Mouse (Mus musculus) small intestine, adult 10 weeks (tissue): ENCODE measurements around the gene Frem3. TPM values are rescaled to one million over a fixed set of nuclear protein-coding genes. Genes with fewer than 3 reads are reported as not detected.

Source experiments
- polyA plus RNA-seq: library from polyadenylated mRNA; stranded (reverse); fragments of 350-450 nt; fragmentation: Illumina TruSeq; extraction: RNeasy Lipid Tissue Mini Kit (QIAGEN cat#74804); gene quantifications from one replicate; pipeline ENCODE4 v1.2.3, GENCODE M21; 2014; ENCODE audit warnings: low replicate concordance

Frem3 gene
- not detected for polyA plus RNA-seq

DNA sequence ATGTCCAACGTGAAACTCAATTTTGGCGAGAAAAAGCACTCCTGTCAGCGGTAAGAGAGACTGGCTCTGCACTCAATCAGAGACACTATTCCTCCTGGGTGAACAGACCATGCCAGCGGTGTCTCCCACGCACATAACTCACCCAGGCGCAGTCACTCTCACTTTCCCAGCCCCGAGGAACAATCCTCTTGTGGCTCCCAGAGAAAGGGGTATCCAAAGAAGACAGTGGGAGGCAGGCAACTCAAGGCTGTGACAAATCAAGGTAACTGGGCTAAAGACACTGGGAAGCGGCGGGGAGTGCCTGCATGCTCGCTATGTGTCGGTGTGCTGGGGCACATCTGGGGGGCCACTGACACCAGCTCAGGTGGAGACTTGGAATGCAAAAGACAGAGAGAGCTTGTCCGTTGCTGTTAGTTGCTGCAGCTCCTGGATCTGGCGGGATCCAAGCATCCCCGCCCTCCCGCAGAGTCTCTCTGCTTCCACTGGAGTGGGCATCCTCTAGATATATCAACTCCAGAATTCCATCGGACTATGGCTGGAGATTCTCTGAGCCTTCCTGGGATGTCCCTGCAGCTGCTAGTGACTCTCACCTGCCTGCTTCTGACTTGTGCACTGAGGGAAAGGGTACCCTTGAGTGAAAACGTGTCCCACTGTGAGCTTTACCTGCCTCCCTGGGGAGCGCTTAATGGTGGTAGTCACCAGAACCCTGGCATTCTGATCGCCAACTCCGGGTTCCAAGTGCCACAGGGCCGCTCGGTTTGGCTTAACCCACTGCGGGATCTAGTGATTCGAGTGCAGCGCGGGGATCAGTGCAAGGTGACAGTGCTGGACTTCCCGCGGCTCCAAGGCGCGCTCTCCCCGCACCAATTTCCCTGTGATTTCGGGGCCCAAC, at the start of gene Frem3:
Frem3 (plus strand) TSS at position 532 of the 892 bp plus-strand sequence.

DNA sequence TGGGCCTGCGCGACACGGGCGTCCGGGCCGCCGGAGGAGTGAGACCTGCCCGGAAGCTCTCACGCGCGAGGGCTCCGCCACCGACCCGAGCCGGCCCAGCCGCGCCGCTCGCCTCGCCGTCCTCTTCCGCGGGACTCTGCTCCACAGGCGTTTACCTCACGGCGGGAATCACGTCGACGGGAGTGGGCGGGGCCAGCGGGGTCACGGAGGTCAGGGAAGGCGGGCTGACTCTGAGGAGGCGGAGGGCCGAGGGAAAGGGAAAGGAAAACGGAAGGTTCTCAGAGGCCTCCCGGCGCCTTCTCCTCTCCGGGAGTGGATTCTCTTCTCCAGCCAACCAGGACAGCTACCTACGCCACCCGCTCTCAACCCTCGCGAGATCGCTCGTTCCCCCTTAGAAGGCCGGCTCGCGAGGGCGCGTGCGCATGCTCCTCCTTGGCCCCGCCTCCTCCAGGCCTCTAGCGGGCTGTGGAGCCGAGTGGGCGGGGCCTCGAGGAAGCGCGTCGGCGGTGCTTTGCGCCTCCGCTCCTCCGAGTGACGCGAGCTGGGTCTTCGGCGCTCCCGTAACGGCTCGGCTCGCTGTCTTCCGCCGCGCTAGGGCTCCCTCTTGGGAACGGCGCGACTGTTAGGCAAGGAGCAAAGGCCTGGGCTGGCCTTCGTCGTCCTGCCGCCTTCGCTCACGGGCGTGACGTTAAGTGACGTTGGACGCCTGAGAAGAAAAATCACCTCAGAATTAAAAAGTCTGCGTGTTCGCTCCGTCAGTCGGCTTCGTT, 128.5 kb downstream of the Frem3 start, which contains the start of gene Smarca5:
Smarca5 (minus strand) TSS at position 343 of the 770 bp plus-strand sequence.

Other genes starting within 250 kb of the Frem3 start
- not detected for gene Gypa, start 117.3 kb upstream of the Frem3 start, polyA plus RNA-seq
- 141 TPM for gene Smarca5, start 128.4 kb downstream of the Frem3 start, polyA plus RNA-seq